Mouse (Mus musculus) hindbrain, embryonic 13.5 days (tissue): ENCODE results near the gene Samd4. TPM values are rescaled to one million over a fixed set of nuclear protein-coding genes. Genes with fewer than 3 reads are reported as not detected.

Source experiments
- ATAC-seq: fragments of 200-750 bp; cut with Nextera tagmentation; 2 replicates; pipeline ENCODE4 v1.8.0; 2017; ENCODE audit warnings: moderate TSS enrichment; ENCODE audit not compliant: low FRiP score
- H3K27ac ChIP-seq: fragments of 300-500 bp; sonication (generic); 2 replicates; pipeline ENCODE4 v1.5.1; 2015; ENCODE audit warnings: inconsistent platforms, mild to moderate bottlenecking, moderate library complexity
- H3K27me3 ChIP-seq: fragments of 300-500 bp; sonication (generic); 2 replicates; pipeline ENCODE4 v1.6.1; 2015; ENCODE audit warnings: mild to moderate bottlenecking, inconsistent platforms
- H3K36me3 ChIP-seq: fragments of 300-500 bp; sonication (generic); 2 replicates; pipeline ENCODE4 v1.6.1; 2015; ENCODE audit warnings: mild to moderate bottlenecking, inconsistent platforms
- H3K4me1 ChIP-seq: fragments of 300-500 bp; sonication (generic); replicated peaks from 2 replicates; pipeline ENCODE4 v1.6.1; 2015; ENCODE audit warnings: inconsistent platforms
- H3K4me2 ChIP-seq: fragments of 300-500 bp; sonication (generic); 2 replicates; pipeline ENCODE4 v1.6.1; 2015; ENCODE audit warnings: inconsistent platforms, mild to moderate bottlenecking, moderate library complexity
- H3K4me3 ChIP-seq: fragments of 300-500 bp; sonication (generic); 2 replicates; pipeline ENCODE4 v1.5.1; 2015; ENCODE audit warnings: mild to moderate bottlenecking, inconsistent platforms
- H3K9ac ChIP-seq: fragments of 300-500 bp; sonication (generic); 2 replicates; pipeline ENCODE4 v1.6.1; 2015; ENCODE audit warnings: mild to moderate bottlenecking, inconsistent platforms
- H3K9me3 ChIP-seq: fragments of 300-500 bp; sonication (generic); 2 replicates; pipeline ENCODE4 v1.6.1; 2016; ENCODE audit warnings: inconsistent platforms
- WGBS: fragments of 180-500 bp; shearing (Covaris S2); methylation state at CpG from one replicate; pipeline ENCODE4 v1.1.7; 2015; 5-methylcytosine and 5-hydroxymethylcytosine counted together
- polyA plus RNA-seq: library from polyadenylated mRNA; unstranded; fragments of >200 nt; fragmentation: Nextera tagmentation; extraction: Ambion mirVana; gene quantifications from 2 replicates; pipeline ENCODE4 v1.2.1, GENCODE M21; 2015

Samd4 gene
- polyA plus RNA-seq = 3.6 and 3.9 TPM in 2 replicates

GRCm38 (mm10) chr14:46882431-46883067 lies at the start of gene Samd4:
TSS of gene Samd4 (plus strand) at chr14:46882854.
- Histone ChIP-seq H3K27me3 (peaks cover 17% of the 10 kb centered on the region), H3K27ac (peak within 1 kb of the TSS; percentile 73), H3K4me2 (peak within 1 kb of the TSS; percentile 94), H3K4me1 (peaks cover 32% of the 10 kb centered on the region), H3K36me3 (no peaks in the 10 kb centered on the region), H3K9me3 (no peaks in the 10 kb centered on the region), H3K4me3 (peak within 1 kb of the TSS; percentile 60), H3K9ac (peak within 1 kb of the TSS; percentile 68)
- ATAC-seq = peak; percentile 51
- WGBS = under 1% methylated on average over 46 of the region's 54 CpGs

DNA sequence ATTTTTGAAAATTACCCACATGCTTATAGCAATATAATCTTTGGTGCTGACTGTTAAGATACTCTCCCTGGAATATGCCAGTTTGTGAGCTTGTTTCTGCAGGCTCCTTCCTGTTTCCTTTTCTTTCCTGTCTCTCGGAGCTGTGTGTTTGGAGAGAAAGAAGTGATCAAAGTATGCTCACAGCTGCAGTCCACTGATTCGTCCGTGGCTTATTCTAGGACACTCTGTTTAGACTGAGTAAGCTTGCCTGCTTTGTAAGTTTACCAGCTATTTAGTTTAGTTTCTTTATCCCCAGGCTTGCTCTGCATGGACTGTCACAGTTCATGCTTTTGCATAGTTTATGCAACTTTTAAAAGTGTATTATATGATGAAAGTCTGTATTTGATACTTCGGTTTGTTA lies 43.3 kb upstream of the Samd4 start:
- no peak overlapping the region for H3K9ac ChIP-seq
- no peak overlapping the region for H3K4me3 ChIP-seq
- no peaks in the 10 kb centered on the region for H3K4me1 ChIP-seq
- no peak overlapping the region for H3K4me2 ChIP-seq
- 76% methylated on average over 4 of the region's 4 CpGs for WGBS
- H3K9me3 ChIP-seq = no peaks in the 10 kb centered on the region
- no peak for ATAC-seq
- no peak overlapping the region for H3K27ac ChIP-seq
- H3K27me3 ChIP-seq = no peaks in the 10 kb centered on the region
- H3K36me3 ChIP-seq = peaks cover 19% of the 10 kb centered on the region

DNA sequence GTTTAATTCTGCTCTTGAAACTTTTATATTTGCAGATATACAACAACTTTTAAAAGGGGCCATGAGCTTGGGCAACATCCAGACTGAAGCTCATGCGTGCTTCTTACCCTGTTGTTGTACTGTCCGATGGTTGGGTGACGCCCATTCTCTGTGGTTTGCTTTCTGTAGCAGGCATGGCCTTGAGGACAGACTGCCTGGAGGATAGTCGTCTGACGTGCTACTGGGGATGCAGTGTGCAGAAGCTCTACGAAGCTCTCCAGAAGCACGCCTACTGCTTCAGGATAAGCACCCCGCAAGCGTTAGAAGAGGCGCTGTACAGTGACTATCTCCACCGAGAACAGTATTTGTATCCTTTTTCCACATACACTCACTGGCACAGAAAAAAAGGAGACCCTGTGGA lies 36.9 kb upstream of the Samd4 start:
- Histone ChIP-seq H3K9me3 (no peaks in the 10 kb centered on the region), H3K4me3 (no peak overlapping the region), H3K4me1 (no peaks in the 10 kb centered on the region), H3K27ac (no peak overlapping the region), H3K27me3 (no peaks in the 10 kb centered on the region), H3K36me3 (peaks cover 25% of the 10 kb centered on the region), H3K9ac (no peak overlapping the region), H3K4me2 (no peak overlapping the region)
- ATAC-seq = no peak
- WGBS = 95% methylated on average over 11 of the region's 11 CpGs

GRCm38 (mm10) chr14:46848063-46848590 lies 34.5 kb upstream of the Samd4 start:
- WGBS = 77% methylated on average over 4 of the region's 4 CpGs
- no peaks in the 10 kb centered on the region for H3K27me3 ChIP-seq
- no peaks in the 10 kb centered on the region for H3K9me3 ChIP-seq
- H3K9ac ChIP-seq = no peak overlapping the region
- no peak overlapping the region for H3K27ac ChIP-seq
- H3K36me3 ChIP-seq = peaks cover 8% of the 10 kb centered on the region; the same call in 1 of the 2 replicates
- no peak overlapping the region for H3K4me2 ChIP-seq
- H3K4me1 ChIP-seq = no peaks in the 10 kb centered on the region
- ATAC-seq = no peak
- H3K4me3 ChIP-seq = no peak overlapping the region

GRCm38 (mm10) chr14:46848736-46849135 lies 33.9 kb upstream of the Samd4 start:
- Histone ChIP-seq H3K27ac (no peak overlapping the region), H3K9me3 (no peaks in the 10 kb centered on the region), H3K27me3 (no peaks in the 10 kb centered on the region), H3K4me1 (no peaks in the 10 kb centered on the region), H3K4me3 (no peak overlapping the region), H3K9ac (no peak overlapping the region), H3K36me3 (peaks cover 10% of the 10 kb centered on the region), H3K4me2 (no peak overlapping the region)
- no peak for ATAC-seq
- 82% methylated on average over 5 of the region's 5 CpGs for WGBS

GRCm38 (mm10) chr14:46849769-46850168 lies 32.9 kb upstream of the Samd4 start:
- H3K9me3 ChIP-seq = no peaks in the 10 kb centered on the region

GRCm38 (mm10) chr14:46853677-46854076 lies 29.0 kb upstream of the Samd4 start:
- Histone ChIP-seq H3K36me3 (peaks cover 9% of the 10 kb centered on the region), H3K27ac (no peak overlapping the region), H3K4me1 (no peaks in the 10 kb centered on the region), H3K4me3 (no peak overlapping the region), H3K27me3 (no peaks in the 10 kb centered on the region), H3K4me2 (no peak overlapping the region), H3K9me3 (no peaks in the 10 kb centered on the region), H3K9ac (no peak overlapping the region)
- WGBS = 90% methylated on average over 11 of the region's 11 CpGs
- ATAC-seq = no peak

More at GRCm38 (mm10) chr14:46849769-46850168, 32.9 kb upstream of the Samd4 start:
- Histone ChIP-seq H3K27me3 (no peaks in the 10 kb centered on the region), H3K4me1 (no peaks in the 10 kb centered on the region), H3K36me3 (peaks cover 16% of the 10 kb centered on the region), H3K4me2 (no peak overlapping the region), H3K9ac (no peak overlapping the region), H3K4me3 (no peak overlapping the region), H3K27ac (no peak overlapping the region)
- ATAC-seq = no peak
- 98% methylated on average over 1 of the region's 1 CpGs for WGBS

GRCm38 (mm10) chr14:46862922-46863321 lies 19.7 kb upstream of the Samd4 start:
- no peaks in the 10 kb centered on the region for H3K4me1 ChIP-seq
- no peak overlapping the region for H3K4me3 ChIP-seq
- H3K36me3 ChIP-seq = no peaks in the 10 kb centered on the region; the same call in 1 of the 2 replicates
- H3K27me3 ChIP-seq = no peaks in the 10 kb centered on the region
- WGBS = 93% methylated on average over 5 of the region's 5 CpGs
- H3K9me3 ChIP-seq = no peaks in the 10 kb centered on the region
- ATAC-seq = no peak
- H3K4me2 ChIP-seq = no peak overlapping the region
- H3K27ac ChIP-seq = no peak overlapping the region
- H3K9ac ChIP-seq = no peak overlapping the region

DNA sequence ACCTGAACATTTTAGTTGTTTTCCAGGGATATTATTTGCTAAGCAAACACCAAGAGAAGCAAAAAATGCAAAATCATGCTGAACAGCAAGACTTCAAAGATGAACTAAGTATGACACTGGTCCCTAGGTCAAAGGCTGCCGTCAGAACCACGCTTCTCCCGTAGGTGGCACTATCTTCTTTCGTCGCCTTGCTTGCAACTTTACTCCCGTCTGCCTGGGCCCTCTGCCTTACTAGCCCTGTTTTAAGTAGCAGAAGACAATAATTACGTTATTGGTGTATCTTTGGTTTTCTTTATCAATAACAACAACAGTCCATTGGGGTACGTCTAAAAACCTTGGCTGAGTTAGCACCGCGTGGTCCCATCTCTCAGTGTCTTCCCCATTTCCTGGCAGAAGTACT lies 1.7 kb upstream of the Samd4 start:
- Histone ChIP-seq H3K9ac (no peak overlapping the region), H3K27ac (no peak overlapping the region), H3K9me3 (no peaks in the 10 kb centered on the region), H3K4me2 (no peak overlapping the region), H3K4me1 (peaks cover 28% of the 10 kb centered on the region), H3K27me3 (peaks cover 17% of the 10 kb centered on the region), H3K36me3 (no peaks in the 10 kb centered on the region), H3K4me3 (no peak overlapping the region)
- 5% methylated on average over 10 of the region's 10 CpGs for WGBS
- ATAC-seq = no peak

GRCm38 (mm10) chr14:46881581-46882430 lies 848 bp upstream of the Samd4 start:
- H3K4me1 ChIP-seq = peaks cover 32% of the 10 kb centered on the region
- H3K4me2 ChIP-seq = peak overlapping the region; percentile 94
- peak overlapping the region; percentile 68 for H3K9ac ChIP-seq
- peaks cover 17% of the 10 kb centered on the region for H3K27me3 ChIP-seq
- no peaks in the 10 kb centered on the region for H3K9me3 ChIP-seq
- H3K27ac ChIP-seq = peak overlapping the region; percentile 30; the same call in 1 of the 2 replicates
- H3K4me3 ChIP-seq = peak overlapping the region; percentile 60
- no peaks in the 10 kb centered on the region for H3K36me3 ChIP-seq
- peak; percentile 14; the same call in 1 of the 2 replicates for ATAC-seq
- 4% methylated on average over 40 of the region's 40 CpGs for WGBS

DNA sequence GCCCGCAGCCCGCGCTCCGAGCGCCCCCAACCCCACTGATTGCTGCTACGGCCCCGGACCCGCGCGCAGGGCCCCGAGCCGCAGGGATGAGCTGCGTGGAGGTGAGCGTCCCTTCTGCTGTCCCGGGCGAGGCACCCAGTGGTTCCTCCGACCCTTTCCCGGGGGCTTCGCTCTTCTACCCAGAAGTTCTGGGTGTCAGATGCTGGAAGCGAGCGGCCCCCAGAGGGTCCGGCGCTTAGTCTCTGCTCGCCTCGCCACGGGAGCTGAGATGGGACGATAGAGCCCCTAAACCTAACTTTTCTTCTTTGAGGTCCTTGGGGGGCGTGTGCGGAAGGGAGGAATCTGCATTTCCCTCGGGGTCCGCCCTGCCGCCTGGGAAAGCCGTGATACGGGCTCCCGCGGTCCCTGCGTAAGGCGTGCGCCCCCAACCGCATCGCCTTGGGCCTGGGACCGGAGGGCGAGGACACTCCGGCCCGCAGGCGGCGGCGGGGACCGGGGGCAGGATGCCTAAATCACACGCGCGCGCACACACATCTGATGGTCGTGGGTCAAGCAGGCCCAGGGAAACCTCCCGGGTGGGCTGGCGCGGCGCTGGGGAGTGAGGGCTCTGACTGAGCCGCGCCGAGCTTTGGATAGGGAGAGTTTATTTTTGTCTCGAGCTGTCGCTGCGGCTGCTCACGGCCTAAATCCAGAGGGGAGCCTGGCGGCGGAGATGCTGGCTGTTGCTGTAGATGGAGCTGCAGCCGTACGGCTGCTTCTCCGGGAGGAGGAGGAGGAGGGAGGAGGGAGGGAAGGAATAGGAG lies 615 bp downstream of the Samd4 start:
- peaks cover 17% of the 10 kb centered on the region for H3K27me3 ChIP-seq
- peaks cover 32% of the 10 kb centered on the region for H3K4me1 ChIP-seq
- H3K9ac ChIP-seq = peak overlapping the region; percentile 68
- H3K9me3 ChIP-seq = no peaks in the 10 kb centered on the region
- H3K4me2 ChIP-seq = peak overlapping the region; percentile 94
- WGBS = under 1% methylated on average over 67 of the region's 70 CpGs
- peak overlapping the region; percentile 60 for H3K4me3 ChIP-seq
- peak; percentile 14 for ATAC-seq
- peak overlapping the region; percentile 73 for H3K27ac ChIP-seq
- no peaks in the 10 kb centered on the region for H3K36me3 ChIP-seq
